Mouse (Mus musculus): ENCODE measurements at regions not wholly inside any gene's neighbourhood (a gene's known extent, or its start where the extent isn't known, plus 50 kb on each side); places are given as distances from the start of the nearest gene placed in this dataset.

DNA sequence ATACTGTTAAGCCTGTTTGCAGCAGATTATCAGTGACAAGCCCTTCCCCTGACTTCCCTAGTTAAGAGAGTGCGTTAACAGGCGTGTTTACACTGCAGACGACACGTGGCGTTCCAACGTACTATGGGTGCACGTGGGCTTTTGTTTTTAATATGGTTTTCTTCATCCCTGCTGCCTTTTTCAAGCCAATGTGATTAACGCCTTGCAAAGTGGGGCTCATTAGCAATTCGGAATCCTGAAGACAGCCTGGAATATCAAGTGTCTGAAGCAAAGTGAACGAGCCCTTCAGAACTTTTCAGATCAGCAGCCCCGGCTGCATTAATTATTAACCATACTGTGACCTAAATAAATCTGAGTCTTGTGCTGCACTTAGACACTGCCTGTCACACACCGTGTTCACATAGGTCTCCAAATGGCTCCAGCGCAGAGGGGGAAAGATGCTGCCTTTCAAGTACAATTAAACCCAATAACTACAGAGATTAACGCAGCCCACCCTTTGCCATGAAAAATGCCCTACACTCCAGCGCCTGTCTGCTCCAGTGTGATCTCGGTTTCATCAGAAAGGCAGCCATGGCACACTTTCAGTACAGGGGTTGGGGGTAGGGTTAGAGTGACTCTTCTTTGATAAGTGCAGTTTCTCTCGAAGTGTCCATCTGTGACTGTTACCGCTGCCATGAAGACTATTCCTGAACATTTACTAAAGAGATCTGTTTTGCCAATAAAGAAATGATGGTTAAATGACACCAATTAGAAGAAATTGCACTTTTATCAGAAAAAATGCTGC is 140.7 kb upstream of the Tcerg1l start:
- Histone ChIP-seq H3K27ac (replicated peaks) (no peak overlapping the region), H3K36me3 (no peaks in the 10 kb centered on the region), H3K4me2 (replicated peaks) (no peak overlapping the region), H3K4me1 (no peaks in the 10 kb centered on the region), H3K27me3 (no peaks in the 10 kb centered on the region), H3K4me3 (no peak overlapping the region), H3K9me3 (no peaks in the 10 kb centered on the region), H3K9ac (replicated peaks) (no peak overlapping the region)
- 60% methylated on average over 18 of the region's 18 CpGs for WGBS
- ATAC-seq (ENCODE audit: low FRiP score, low read depth): no peak

DNA sequence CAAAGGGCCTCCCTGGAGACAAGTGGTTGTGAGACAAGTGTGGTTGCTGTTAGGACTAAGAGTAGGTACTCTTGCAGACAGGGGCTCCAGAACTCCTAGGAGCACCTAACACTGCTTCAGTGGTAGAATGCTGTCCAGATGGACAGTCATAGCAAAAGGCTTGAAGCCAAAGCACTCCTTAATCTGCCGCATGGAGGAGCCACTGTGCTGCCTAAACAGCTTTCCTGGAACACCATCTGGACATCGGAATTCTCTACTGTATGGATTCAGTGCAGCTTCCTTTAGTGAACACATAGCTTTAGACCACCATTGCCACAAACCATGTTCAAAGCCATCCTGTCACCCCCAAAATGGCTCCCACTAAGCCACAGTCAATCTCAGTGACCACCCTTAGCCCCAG is 128.6 kb upstream of the Tcerg1l start:
- no peak overlapping the region for H3K4me3 ChIP-seq
- 96% methylated on average over 2 of the region's 2 CpGs for WGBS

DNA sequence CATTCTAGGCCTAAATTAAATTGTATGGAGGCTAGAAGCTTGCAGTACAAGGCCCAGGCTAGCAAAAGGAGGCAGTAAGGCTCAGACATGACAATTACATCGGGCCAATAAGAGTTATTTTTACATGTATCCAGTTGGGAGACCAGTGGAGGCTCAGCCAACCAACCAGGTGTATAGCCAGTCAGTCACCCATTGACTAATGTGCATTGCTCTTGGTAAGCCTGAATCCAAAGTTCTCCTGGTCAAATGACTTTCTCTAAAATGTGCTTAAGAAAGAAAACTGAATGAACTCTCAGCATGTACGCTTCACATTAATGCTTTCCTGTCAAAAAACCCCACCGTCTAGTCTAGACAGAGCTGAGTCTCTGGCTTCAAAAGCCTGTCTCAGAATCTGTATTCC is 127.4 kb upstream of the Tcerg1l start:
- Histone ChIP-seq H3K9me3 (no peaks in the 10 kb centered on the region), H3K27me3 (no peaks in the 10 kb centered on the region), H3K27ac (replicated peaks) (no peak overlapping the region), H3K4me2 (replicated peaks) (no peak overlapping the region), H3K36me3 (no peaks in the 10 kb centered on the region), H3K4me3 (no peak overlapping the region), H3K9ac (replicated peaks) (no peak overlapping the region), H3K4me1 (no peaks in the 10 kb centered on the region)
- WGBS: 85% methylated on average over 3 of the region's 3 CpGs
- ATAC-seq (ENCODE audit: low FRiP score, low read depth): no peak

More for the DNA sequence above, 128.6 kb upstream of the Tcerg1l start:
- H3K9ac ChIP-seq (replicated peaks): no peak overlapping the region
- H3K36me3 ChIP-seq: no peaks in the 10 kb centered on the region
- H3K27ac ChIP-seq (replicated peaks): no peak overlapping the region
- H3K27me3 ChIP-seq: no peaks in the 10 kb centered on the region
- ATAC-seq (ENCODE audit: low FRiP score, low read depth): no peak
- no peaks in the 10 kb centered on the region for H3K9me3 ChIP-seq
- H3K4me2 ChIP-seq (replicated peaks): no peak overlapping the region
- H3K4me1 ChIP-seq: no peaks in the 10 kb centered on the region

DNA sequence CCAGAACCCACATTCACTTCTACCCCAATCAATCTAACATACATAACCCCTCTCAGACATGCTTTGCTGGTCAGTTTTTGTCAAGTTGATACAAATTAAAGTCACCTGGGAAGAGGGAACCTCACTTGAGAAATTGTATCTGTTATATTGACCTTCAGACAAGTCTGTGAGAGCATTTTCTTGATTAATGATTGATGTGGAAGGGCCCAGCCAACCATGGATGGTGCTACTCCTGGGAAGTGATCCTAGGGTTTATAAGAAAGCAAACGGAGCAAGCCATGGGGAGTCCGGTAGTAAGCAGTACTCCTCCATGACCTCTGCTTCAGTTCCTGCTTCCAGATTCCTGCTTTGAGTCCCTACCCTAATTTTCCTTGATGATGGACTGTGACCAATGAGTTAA is 116.6 kb upstream of the Tcerg1l start:
- 91% methylated on average over 2 of the region's 2 CpGs for WGBS
- Histone ChIP-seq H3K27me3 (no peaks in the 10 kb centered on the region), H3K4me2 (replicated peaks) (no peak overlapping the region), H3K4me1 (no peaks in the 10 kb centered on the region), H3K9ac (replicated peaks) (no peak overlapping the region), H3K9me3 (no peaks in the 10 kb centered on the region), H3K27ac (replicated peaks) (no peak overlapping the region), H3K4me3 (no peak overlapping the region), H3K36me3 (no peaks in the 10 kb centered on the region)
- ATAC-seq (ENCODE audit: low FRiP score, low read depth): no peak

DNA sequence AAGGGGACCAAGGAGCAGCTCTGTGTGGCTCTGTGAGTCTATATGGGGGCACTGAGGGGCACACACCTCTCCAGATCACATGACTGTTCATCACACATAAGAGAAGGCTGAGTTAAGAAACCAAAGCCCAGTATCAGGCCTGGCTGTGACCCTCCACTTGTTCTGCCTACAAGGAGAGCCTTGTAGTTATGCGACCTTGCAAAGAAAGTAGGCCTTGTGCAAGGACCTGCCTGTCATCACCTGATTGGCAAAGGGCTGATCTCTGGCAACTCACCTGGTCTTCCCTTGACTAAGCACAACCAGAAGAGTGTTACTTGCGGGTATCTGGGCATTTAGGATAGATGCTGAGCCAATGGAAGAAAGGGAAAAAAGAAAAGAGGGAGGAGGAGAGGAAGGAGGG is 107.7 kb upstream of the Tcerg1l start:
- Histone ChIP-seq H3K4me2 (replicated peaks) (no peak overlapping the region), H3K9me3 (no peaks in the 10 kb centered on the region), H3K36me3 (no peaks in the 10 kb centered on the region), H3K27ac (replicated peaks) (no peak overlapping the region), H3K27me3 (no peaks in the 10 kb centered on the region), H3K4me3 (no peak overlapping the region), H3K9ac (replicated peaks) (no peak overlapping the region), H3K4me1 (no peaks in the 10 kb centered on the region)
- 85% methylated on average over 2 of the region's 2 CpGs for WGBS
- ATAC-seq (ENCODE audit: low FRiP score, low read depth): no peak

DNA sequence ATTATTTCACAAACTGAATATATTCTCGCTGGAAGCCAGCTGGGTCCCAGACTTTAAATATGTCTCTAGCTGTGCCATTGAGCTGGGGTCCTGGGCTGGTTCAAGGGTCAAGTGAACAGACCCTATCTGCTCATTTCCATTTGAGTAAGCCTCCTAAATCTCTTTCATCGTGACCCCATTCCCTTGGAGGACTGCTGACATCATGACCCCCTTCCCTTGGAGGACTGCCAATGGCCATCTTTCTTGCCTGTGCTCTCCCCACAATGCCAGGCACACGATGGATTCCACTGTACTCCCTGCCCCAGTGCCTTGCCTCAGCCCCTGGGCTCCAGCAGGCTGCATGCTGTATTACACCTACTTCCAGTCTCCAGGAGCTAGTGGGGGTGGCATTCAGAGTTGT is 106.5 kb upstream of the Tcerg1l start:
- H3K27ac ChIP-seq (replicated peaks): no peak overlapping the region
- H3K27me3 ChIP-seq: no peaks in the 10 kb centered on the region
- no peaks in the 10 kb centered on the region for H3K9me3 ChIP-seq
- H3K4me2 ChIP-seq (replicated peaks): no peak overlapping the region
- H3K4me1 ChIP-seq: no peaks in the 10 kb centered on the region
- 27% methylated on average over 3 of the region's 3 CpGs for WGBS
- H3K4me3 ChIP-seq: no peak overlapping the region
- H3K36me3 ChIP-seq: no peaks in the 10 kb centered on the region
- no peak for ATAC-seq (ENCODE audit: low FRiP score, low read depth)
- no peak overlapping the region for H3K9ac ChIP-seq (replicated peaks)

DNA sequence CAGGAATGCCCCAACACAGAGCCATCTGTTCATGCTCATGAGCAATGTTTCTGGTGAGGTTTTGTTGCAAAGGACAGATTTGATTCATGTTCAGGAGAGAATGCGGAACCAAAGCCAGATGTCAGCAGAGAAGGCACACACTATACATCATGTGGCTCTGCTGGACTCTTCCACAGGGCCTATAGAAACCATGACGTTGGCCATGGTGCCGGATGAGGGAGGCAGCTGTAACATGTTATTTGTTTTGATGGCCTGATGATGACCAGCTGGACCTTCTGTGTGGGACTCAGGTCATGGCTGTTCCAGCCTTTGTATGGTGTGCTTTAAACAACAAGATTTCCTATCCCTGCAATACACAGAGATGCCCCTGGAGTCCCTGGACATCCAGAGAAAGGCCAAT is 105.5 kb upstream of the Tcerg1l start:
- no peaks in the 10 kb centered on the region for H3K27me3 ChIP-seq
- no peaks in the 10 kb centered on the region for H3K9me3 ChIP-seq
- no peak overlapping the region for H3K4me3 ChIP-seq
- 90% methylated on average over 3 of the region's 3 CpGs for WGBS
- ATAC-seq (ENCODE audit: low FRiP score, low read depth): no peak
- H3K36me3 ChIP-seq: no peaks in the 10 kb centered on the region
- H3K27ac ChIP-seq (replicated peaks): no peak overlapping the region
- H3K4me2 ChIP-seq (replicated peaks): no peak overlapping the region
- H3K9ac ChIP-seq (replicated peaks): no peak overlapping the region
- no peaks in the 10 kb centered on the region for H3K4me1 ChIP-seq

DNA sequence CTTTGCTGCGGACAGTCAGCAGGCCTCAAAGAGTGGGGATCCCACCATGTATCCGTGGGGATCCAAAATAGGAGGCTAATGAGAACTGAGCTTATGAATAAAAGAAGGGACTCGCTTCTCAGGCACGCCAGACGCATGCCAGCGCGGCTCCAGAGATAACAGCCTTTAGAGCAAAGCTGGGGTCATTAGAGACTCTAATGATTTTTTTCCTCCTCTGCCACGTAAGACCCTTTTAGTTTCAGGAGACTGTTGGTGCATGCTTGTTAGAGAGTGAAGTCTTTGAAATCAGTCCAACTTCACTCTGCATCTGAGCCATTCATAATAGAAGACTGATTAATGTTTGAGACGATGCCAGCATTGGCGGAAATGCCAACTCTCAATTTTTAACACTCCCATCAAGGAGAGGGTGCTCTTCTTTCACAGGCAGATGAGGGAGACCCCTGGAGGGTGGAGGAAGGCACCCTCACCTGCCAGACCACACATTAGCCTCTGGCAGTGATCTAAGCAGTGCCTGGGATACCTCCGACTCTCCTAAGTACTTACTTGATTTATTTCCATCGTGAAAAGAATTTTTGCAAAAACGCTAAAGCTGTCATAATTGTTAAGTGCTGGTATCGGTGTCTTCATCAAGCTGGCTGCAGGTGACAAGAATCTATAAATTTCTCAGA is 104.0 kb upstream of the Tcerg1l start:
- 78% methylated on average over 14 of the region's 14 CpGs for WGBS
- H3K27ac ChIP-seq (replicated peaks): peak overlapping the region; percentile 25; the same call in 1 of the 2 replicates
- H3K9me3 ChIP-seq: no peaks in the 10 kb centered on the region
- H3K4me2 ChIP-seq (replicated peaks): no peak overlapping the region
- H3K36me3 ChIP-seq: no peaks in the 10 kb centered on the region
- no peak overlapping the region for H3K4me3 ChIP-seq
- H3K27me3 ChIP-seq: no peaks in the 10 kb centered on the region
- no peak; the same call in 1 of the 2 replicates for ATAC-seq (ENCODE audit: low FRiP score, low read depth)
- H3K9ac ChIP-seq (replicated peaks): no peak overlapping the region
- H3K4me1 ChIP-seq: no peaks in the 10 kb centered on the region

DNA sequence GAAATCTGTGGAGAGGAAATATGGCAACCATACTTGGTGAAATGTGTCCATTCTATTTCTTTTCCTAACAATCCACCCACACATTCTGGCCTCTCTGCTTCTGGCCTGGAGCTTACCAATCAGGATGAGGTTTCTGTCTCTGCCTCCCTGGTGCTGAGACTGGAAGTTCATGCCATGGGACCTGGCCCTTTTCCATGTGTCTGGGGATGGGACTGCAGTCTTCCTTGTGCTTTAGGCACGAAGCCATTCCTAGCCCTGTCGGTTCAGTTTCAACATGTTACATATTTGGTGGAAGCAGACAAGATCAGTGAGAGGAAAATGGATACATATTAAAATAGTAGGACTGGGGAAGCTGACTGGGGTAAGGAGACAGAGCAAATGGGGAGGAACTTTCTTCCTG is 100.2 kb upstream of the Tcerg1l start:
- H3K36me3 ChIP-seq: no peaks in the 10 kb centered on the region
- no peak overlapping the region for H3K4me2 ChIP-seq (replicated peaks)
- no peak for ATAC-seq (ENCODE audit: low FRiP score, low read depth)
- no peak overlapping the region for H3K4me3 ChIP-seq
- 84% methylated on average over 2 of the region's 2 CpGs for WGBS
- no peaks in the 10 kb centered on the region for H3K9me3 ChIP-seq
- no peaks in the 10 kb centered on the region for H3K4me1 ChIP-seq
- H3K27ac ChIP-seq (replicated peaks): no peak overlapping the region
- H3K9ac ChIP-seq (replicated peaks): no peak overlapping the region
- no peaks in the 10 kb centered on the region for H3K27me3 ChIP-seq

DNA sequence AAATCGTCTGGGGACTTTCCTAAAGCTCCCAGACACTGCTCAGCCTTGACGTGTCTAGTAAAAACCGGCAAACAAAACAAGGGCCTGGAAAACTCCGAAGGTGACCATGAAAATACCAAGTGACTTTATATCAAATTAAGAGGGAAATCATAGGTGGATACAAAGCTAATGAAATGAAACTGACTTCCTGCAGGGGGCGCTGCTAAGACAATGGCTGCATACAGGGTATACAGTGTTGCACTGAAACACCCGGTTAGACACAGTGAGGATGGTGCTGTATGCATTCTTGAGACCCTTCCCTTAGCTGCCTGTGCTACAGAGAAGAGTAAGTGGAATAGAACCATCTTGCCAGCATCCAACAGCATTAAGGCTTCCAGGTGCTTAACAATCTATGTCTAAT is 99.7 kb upstream of the Tcerg1l start:
- no peak overlapping the region for H3K4me2 ChIP-seq (replicated peaks)
- H3K4me1 ChIP-seq: no peaks in the 10 kb centered on the region
- no peak overlapping the region for H3K27ac ChIP-seq (replicated peaks)
- 56% methylated on average over 6 of the region's 6 CpGs for WGBS
- H3K36me3 ChIP-seq: no peaks in the 10 kb centered on the region
- no peak for ATAC-seq (ENCODE audit: low FRiP score, low read depth)
- H3K4me3 ChIP-seq: no peak overlapping the region
- no peak overlapping the region for H3K9ac ChIP-seq (replicated peaks)
- H3K9me3 ChIP-seq: no peaks in the 10 kb centered on the region
- H3K27me3 ChIP-seq: no peaks in the 10 kb centered on the region

DNA sequence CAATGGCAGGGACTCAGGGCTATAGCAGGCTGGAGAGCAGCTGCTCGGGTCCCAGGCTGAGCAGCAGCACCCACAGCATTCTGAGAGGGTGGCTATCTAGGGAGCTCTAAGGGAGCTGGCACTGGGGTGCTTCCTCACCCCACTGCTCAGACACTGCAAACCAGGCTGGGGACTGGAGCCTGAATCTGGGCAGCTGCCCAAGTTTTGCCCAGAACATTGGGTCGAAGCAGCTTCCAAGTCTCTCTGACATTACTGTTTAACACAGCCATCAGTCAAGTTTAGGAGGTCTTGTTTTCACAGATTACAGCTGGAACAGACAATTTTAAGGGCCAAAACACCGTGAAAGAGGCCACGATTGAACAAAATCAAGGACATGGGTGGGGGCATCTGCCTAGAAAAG is 96.1 kb upstream of the Tcerg1l start:
- ATAC-seq (ENCODE audit: low FRiP score, low read depth): no peak
- Histone ChIP-seq H3K36me3 (no peaks in the 10 kb centered on the region), H3K9me3 (no peaks in the 10 kb centered on the region), H3K27ac (replicated peaks) (no peak overlapping the region), H3K4me1 (no peaks in the 10 kb centered on the region), H3K4me3 (no peak overlapping the region), H3K27me3 (no peaks in the 10 kb centered on the region), H3K4me2 (replicated peaks) (no peak overlapping the region), H3K9ac (replicated peaks) (no peak overlapping the region)
- WGBS: 80% methylated on average over 4 of the region's 4 CpGs

DNA sequence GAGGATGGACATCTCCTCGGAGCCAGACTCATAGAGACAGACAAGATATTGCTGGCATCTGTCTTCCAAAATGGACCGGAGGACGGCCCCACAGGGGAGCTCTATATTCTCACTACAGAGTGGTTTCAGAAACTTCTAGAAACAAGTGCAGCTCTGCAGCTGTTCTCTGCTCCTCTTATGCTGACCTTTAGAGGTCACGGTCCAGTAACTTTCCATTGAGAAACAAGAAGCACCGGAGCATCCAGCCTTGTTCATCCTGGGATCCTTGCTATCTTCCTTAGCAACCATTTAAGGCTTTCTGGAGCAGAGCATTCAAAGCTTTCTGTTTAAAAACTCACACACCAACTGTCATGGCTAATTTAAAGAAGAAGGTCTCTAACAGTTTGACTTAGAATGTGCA is 94.7 kb upstream of the Tcerg1l start:
- no peaks in the 10 kb centered on the region for H3K9me3 ChIP-seq
- no peak overlapping the region for H3K4me3 ChIP-seq
- ATAC-seq (ENCODE audit: low FRiP score, low read depth): no peak
- H3K36me3 ChIP-seq: no peaks in the 10 kb centered on the region
- H3K27ac ChIP-seq (replicated peaks): no peak overlapping the region
- no peak overlapping the region for H3K4me2 ChIP-seq (replicated peaks)
- no peaks in the 10 kb centered on the region for H3K4me1 ChIP-seq
- 55% methylated on average over 5 of the region's 5 CpGs for WGBS
- H3K27me3 ChIP-seq: no peaks in the 10 kb centered on the region
- H3K9ac ChIP-seq (replicated peaks): no peak overlapping the region
